10 mouse cellular contexts compared by ENCODE assay signal in genomic region chr6:67159224-67159623, GRCm38 (mm10).
A peak's percentile ranks its signal among the peaks of the same experiment; 100 is the strongest.
DNase-seq lines count a peak whose midpoint lies in the region; ATAC-seq lines count a peak whose summit lies in the region.
"Had no signal": no experiment of that assay in that cellular context is flagged by ENCODE, and none has a peak within 500 bp of the region (broad histone marks: within the 10 kb centered on the region; RNA-seq: fewer than 3 reads in every experiment).

No protein-coding gene starts in this region.

- H3K27ac ChIP-seq in forebrain, embryonic 14.5 days (ENCODE audit: low read depth, low read length): no peak overlapping the region
- no peak overlapping the region for H3K27ac ChIP-seq in forebrain, embryonic 11.5 days (ENCODE audit: low read depth, low read length)
- H3K27ac ChIP-seq in lung, embryonic 15.5 days: no peak overlapping the region
- H3K27ac ChIP-seq in liver, embryonic 15.5 days (replicated peaks): peak overlapping the region; percentile 97
- H3K27ac ChIP-seq in neural tube, embryonic 13.5 days (replicated peaks): no peak overlapping the region
- H3K27ac ChIP-seq: macrophage; stomach, embryonic 15.5 days had no signal

- DNase-seq in forebrain, embryonic 14.5 days (ENCODE audit: low spot score): no peak
- no peak for DNase-seq in forebrain, embryonic 11.5 days (ENCODE audit: low spot score)
- no peak for DNase-seq in lung, adult 18-20 months
- DNase-seq in yolk sac, embryonic 10.5 days (ENCODE audit: low spot score): no peak
- DNase-seq in adrenal gland, adult 8-10 months: no peak

- H3K4me1 ChIP-seq in forebrain, embryonic 14.5 days (ENCODE audit: control insufficient read depth, insufficient read depth, low read length): no peaks in the 10 kb centered on the region
- H3K4me1 ChIP-seq in forebrain, embryonic 11.5 days (replicated peaks; ENCODE audit: control insufficient read depth, insufficient read depth, low read length): no peaks in the 10 kb centered on the region
- 0 out of 2 replicates have a peak, but pooled peaks cover 4% of the 10 kb centered on the region for H3K4me1 ChIP-seq in lung, embryonic 15.5 days
- peaks cover 58% of the 10 kb centered on the region for H3K4me1 ChIP-seq in liver, embryonic 15.5 days (replicated peaks)
- H3K4me1 ChIP-seq in neural tube, embryonic 13.5 days (replicated peaks): no peaks in the 10 kb centered on the region
- H3K4me1 ChIP-seq: stomach, embryonic 15.5 days had no signal

- H3K36me3 ChIP-seq in forebrain, embryonic 14.5 days (ENCODE audit: control insufficient read depth, insufficient read depth, low read length): no peaks in the 10 kb centered on the region
- H3K36me3 ChIP-seq in forebrain, embryonic 11.5 days (ENCODE audit: control insufficient read depth, insufficient read depth, low read length): no peaks in the 10 kb centered on the region
- no peaks in the 10 kb centered on the region for H3K36me3 ChIP-seq in lung, embryonic 15.5 days
- no peaks in the 10 kb centered on the region for H3K36me3 ChIP-seq in liver, embryonic 15.5 days (replicated peaks)
- no peaks in the 10 kb centered on the region for H3K36me3 ChIP-seq in neural tube, embryonic 13.5 days
- H3K36me3 ChIP-seq: stomach, embryonic 15.5 days had no signal

- H3K9me3 ChIP-seq in forebrain, embryonic 14.5 days (replicated peaks; ENCODE audit: control insufficient read depth, low read length): no peaks in the 10 kb centered on the region
- no peaks in the 10 kb centered on the region for H3K9me3 ChIP-seq in forebrain, embryonic 11.5 days (ENCODE audit: control insufficient read depth, low read length)
- H3K9me3 ChIP-seq in lung, embryonic 15.5 days: no peaks in the 10 kb centered on the region
- no peaks in the 10 kb centered on the region for H3K9me3 ChIP-seq in liver, embryonic 15.5 days (replicated peaks)
- H3K9me3 ChIP-seq in neural tube, embryonic 13.5 days: no peaks in the 10 kb centered on the region
- H3K9me3 ChIP-seq: stomach, embryonic 15.5 days had no signal

- ATAC-seq in forebrain, embryonic 14.5 days: no peak
- ATAC-seq in forebrain, embryonic 11.5 days (replicated peaks; ENCODE audit: low FRiP score): no peak
- ATAC-seq in lung, embryonic 15.5 days (ENCODE audit: borderline replicate concordance, extremely low read depth, low FRiP score, low TSS enrichment): no peak
- no peak for ATAC-seq in liver, embryonic 15.5 days (ENCODE audit: insufficient read depth)
- no peak for ATAC-seq in neural tube, embryonic 13.5 days (ENCODE audit: low read depth)

- no peak overlapping the region for H3K4me3 ChIP-seq in forebrain, embryonic 14.5 days (ENCODE audit: low read depth, low read length)
- no peak overlapping the region for H3K4me3 ChIP-seq in forebrain, embryonic 11.5 days (ENCODE audit: low read depth, low read length)
- no peak overlapping the region for H3K4me3 ChIP-seq in lung, embryonic 15.5 days
- H3K4me3 ChIP-seq in liver, embryonic 15.5 days (replicated peaks): no peak overlapping the region
- H3K4me3 ChIP-seq in neural tube, embryonic 13.5 days: no peak overlapping the region
- H3K4me3 ChIP-seq: stomach, embryonic 15.5 days had no signal

- no peak overlapping the region for H3K9ac ChIP-seq in forebrain, embryonic 14.5 days (ENCODE audit: low read length)
- H3K9ac ChIP-seq in forebrain, embryonic 11.5 days (ENCODE audit: low read length): no peak overlapping the region
- no peak overlapping the region for H3K9ac ChIP-seq in lung, embryonic 15.5 days
- H3K9ac ChIP-seq in liver, embryonic 15.5 days: peak overlapping the region; percentile 36
- no peak overlapping the region for H3K9ac ChIP-seq in neural tube, embryonic 13.5 days
- H3K9ac ChIP-seq: stomach, embryonic 15.5 days had no signal

- 15% methylated on average over 2 of the region's 2 CpGs for WGBS in forebrain, embryonic 14.5 days
- 23% methylated on average over 2 of the region's 2 CpGs for WGBS in forebrain, embryonic 11.5 days
- 14% methylated on average over 2 of the region's 2 CpGs for WGBS in lung, embryonic 15.5 days
- 8% methylated on average over 2 of the region's 2 CpGs for WGBS in liver, embryonic 15.5 days (ENCODE audit: insufficient replicate concordance)
- 19% methylated on average over 2 of the region's 2 CpGs for WGBS in neural tube, embryonic 13.5 days

- no peaks in the 10 kb centered on the region for H3K27me3 ChIP-seq in forebrain, embryonic 14.5 days (replicated peaks; ENCODE audit: control insufficient read depth, insufficient read depth, low read length)
- H3K27me3 ChIP-seq in forebrain, embryonic 11.5 days (ENCODE audit: control insufficient read depth, insufficient read depth, low read length): no peaks in the 10 kb centered on the region
- H3K27me3 ChIP-seq in lung, embryonic 15.5 days: no peaks in the 10 kb centered on the region
- H3K27me3 ChIP-seq in liver, embryonic 15.5 days: no peaks in the 10 kb centered on the region
- H3K27me3 ChIP-seq in neural tube, embryonic 13.5 days: no peaks in the 10 kb centered on the region
- H3K27me3 ChIP-seq: stomach, embryonic 15.5 days had no signal

- H3K4me2 ChIP-seq in forebrain, embryonic 14.5 days (ENCODE audit: low read length): 0 out of 2 replicates have a peak overlapping the region, but pooled peaks have one; percentile 21
- no peak overlapping the region for H3K4me2 ChIP-seq in forebrain, embryonic 11.5 days (ENCODE audit: low read depth, low read length, severe bottlenecking)
- H3K4me2 ChIP-seq in lung, embryonic 15.5 days: peak overlapping the region; percentile 30; the same call in 1 of the 2 replicates
- H3K4me2 ChIP-seq in liver, embryonic 15.5 days: peak overlapping the region; percentile 62
- 0 out of 2 replicates have a peak overlapping the region, but pooled peaks have one; percentile 3 for H3K4me2 ChIP-seq in neural tube, embryonic 13.5 days
